Mouse (Mus musculus): ENCODE measurements around the gene St6galnac4.

The St6galnac4 gene

DNA sequence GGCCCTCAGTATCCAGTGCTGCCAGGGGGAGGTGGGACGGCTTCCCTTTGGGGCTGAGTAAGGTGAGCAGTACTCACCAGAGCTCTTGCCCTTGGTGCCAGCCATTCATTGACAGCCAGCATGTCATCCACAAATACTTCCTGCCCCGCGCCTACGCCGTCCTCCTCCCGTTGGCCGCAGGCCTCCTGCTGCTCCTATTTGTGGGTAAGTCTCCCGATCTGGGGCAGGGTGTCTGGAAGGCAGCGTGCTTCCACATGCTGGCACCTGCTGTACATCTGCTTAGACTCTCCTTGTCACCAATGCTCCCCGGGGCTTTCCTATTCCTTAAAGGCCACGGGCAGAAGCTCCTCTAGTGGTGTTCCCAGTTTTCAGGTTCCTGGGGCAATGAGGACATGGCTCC is 14.7 kb upstream of the St6galnac4 start:
- peak; percentile 61 for DNase-seq

DNA sequence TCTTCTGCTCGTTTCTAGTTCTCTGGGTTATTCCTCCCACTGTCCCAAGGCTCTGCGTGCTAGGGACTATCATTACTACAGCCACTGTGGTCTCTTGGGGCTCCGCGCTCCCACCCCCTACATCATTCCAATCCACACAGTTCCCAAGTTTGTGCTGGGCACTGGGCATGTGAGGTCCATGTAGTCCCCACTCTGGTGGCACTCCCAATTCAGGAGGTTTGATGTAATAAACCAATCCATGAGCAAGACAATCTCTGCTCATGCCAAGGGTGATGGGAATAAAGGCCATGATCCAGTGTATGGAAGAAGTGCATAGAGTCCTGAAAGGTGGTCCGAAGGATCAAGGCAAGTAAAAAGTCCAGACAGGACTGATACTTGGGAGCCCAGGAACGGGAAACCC is 12.4 kb upstream of the St6galnac4 start, which contains the start of gene Pip5kl1:
Gene Pip5kl1, plus strand, starts transcription at position 301 of the 400 bp plus-strand sequence.
- peak; percentile 49 for DNase-seq

GRCm38 (mm10) chr2:32574901-32575585 is 11.9 kb upstream of the St6galnac4 start:
- DNase-seq, result peak; percentile 75

GRCm38 (mm10) chr2:32575586-32576160 is 11.2 kb upstream of the St6galnac4 start, which contains the start of gene 9430097D07Rik:
Gene 9430097D07Rik, minus strand, starts transcription at chr2:32575684.
- DNase-seq, result peak; percentile 79

GRCm38 (mm10) chr2:32576532-32576931 is 10.4 kb upstream of the St6galnac4 start:
- peak; percentile 50 for DNase-seq

DNA sequence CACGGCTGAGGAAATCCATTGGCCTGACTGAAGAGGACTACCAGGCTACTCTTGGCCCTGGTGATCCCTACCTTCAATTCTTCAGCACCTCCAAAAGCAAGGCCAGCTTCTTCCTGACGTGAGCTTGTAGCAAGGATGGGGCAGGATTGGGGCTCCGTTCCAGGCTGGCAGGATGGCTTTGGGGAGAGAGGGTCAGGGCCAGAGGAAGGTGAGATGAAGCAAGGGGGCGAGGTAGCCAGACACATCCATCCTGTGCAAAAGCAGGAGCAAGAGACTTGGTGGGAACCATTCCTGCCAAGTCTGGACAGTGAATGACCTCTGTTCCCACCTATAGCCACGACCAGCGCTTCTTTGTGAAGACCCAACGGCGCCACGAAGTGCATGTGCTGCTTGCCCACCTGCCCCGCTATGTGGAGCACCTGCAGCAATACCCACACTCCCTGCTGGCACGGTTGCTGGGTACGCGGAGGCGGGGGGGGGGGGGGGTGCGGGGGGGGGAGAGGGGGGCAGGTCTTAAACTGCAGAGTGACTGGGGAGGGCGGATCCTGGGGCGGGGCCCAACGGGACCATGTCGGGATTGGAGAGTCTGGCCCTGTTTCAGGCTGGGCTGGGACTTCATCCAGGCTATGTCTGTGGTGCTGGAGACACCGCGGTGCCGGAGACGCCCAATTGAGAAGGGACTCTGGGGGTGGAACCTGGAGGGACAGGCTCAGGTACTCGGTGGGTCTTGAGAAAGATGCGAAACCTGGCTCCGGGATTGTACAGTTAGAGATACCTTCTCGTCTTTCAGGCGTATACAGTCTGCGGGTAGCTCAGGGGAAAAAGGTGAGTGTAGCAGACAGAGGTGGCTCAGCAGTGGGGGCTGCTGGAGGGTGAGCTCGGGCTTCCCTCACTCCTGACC is 8.5 kb upstream of the St6galnac4 start:
- DNase-seq, result peak; percentile 70

GRCm38 (mm10) chr2:32581450-32582095 is 5.3 kb upstream of the St6galnac4 start:
- peak; percentile 81 for DNase-seq

DNA sequence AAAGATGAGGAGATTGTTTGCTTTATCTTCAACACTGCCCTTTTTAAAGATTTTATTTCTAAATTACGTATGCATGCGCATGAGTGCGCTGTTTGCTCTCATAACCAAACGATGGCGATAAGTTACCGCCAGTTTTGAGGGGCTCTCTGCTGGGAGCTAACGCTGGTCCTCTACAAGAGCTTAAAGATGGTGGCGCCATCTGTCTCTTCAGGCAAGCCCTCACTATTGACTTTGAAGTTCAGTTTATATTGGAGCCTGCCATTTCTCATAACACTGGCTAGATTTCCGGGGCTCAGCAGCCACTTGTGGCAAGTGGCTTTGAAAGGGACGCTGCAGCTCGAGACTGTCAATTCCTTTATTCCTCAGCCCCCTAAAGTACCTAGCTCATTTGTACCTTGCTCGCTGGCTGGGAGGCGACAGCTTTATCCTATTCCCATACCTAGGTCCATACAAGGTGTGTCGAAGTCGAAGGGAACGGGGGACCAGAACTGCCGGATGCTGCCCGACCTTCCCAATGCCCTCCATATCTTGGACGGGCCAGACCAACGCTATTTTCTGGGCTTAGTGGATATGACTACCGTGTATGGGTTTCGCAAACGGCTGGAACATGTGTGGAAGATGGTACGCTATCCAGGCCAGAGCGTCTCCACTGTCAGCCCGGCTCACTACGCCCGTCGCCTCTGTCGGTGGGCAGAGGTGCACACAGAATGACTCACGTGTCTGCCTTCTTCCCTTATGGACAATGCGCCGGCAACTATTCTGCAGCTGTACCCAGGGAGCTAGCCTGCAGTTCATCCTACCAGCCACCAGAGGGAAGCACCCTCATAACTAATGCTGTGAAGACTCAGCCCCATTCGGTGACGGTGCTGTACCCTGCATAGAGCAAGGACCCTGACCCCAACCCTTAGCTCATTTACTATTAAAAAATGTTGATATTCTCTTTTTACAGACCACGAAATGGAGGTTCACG is 3.8 kb upstream of the St6galnac4 start:
- peak; percentile 83 for DNase-seq

GRCm38 (mm10) chr2:32585149-32585714 is 1.7 kb upstream of the St6galnac4 start:
- DNase-seq, result peak; percentile 65

DNA sequence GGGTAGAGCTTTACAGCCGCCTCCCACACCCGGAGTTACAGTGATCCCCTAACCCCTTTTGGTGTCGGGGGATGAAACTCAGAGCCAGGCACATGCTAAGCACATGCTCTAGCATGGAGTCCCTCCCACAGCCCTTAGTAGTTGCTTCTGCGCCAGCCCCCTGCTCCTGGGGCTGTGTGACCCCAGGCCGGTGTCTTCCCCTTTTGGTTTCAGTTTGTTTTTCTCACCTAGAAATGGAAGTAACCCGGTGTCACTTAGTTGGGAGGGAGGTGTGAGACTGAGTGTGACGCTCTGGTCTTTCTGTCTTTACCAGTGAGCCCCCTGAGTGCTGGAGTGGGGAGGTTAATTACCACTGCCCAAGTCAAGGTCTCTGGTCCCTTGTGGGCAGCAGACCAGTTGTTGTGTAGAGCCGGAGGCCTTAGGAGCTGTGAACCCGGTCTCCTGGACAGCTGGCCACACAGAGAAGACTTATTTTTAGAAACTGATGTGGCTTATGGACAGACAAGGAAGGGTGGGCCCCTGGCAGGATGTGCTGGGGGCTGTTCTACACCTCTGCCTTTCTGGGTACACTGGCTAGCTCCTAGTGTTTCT is 931 bp downstream of the St6galnac4 start:
- peak; percentile 64 for DNase-seq

- DNase-seq, result peak; percentile 94
Measured at GRCm38 (mm10) chr2:32589213-32589795, 2.4 kb downstream of the St6galnac4 start.

DNA sequence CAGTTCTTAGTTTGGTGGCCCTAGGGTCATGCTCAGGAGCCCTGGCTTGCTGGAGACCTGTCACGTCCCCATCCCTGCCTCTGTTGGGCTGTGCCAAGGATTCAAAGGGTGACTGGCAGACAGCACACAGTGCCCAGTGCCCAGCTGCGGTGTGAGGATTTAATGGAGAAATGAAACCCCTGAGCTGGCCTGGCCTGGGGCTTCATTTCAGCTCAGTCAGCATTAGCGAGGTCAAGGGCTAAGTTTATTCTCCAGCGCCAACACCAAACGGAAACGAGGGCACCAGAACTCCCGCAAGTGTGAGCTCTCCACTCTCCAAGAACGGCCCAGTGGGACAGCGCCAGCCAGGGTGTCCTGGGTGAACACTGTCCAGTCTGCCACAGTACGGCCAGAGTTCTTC is 3.3 kb downstream of the St6galnac4 start:
- peak; percentile 58 for DNase-seq

- peak; percentile 72 for DNase-seq
Measured at GRCm38 (mm10) chr2:32591249-32591648, 4.4 kb downstream of the St6galnac4 start.

GRCm38 (mm10) chr2:32596725-32597124 is 9.8 kb downstream of the St6galnac4 start:
- DNase-seq, result peak; percentile 95

- DNase-seq, result no peak
Measured at GRCm38 (mm10) chr2:32597248-32597647, 10.4 kb downstream of the St6galnac4 start.

DNA sequence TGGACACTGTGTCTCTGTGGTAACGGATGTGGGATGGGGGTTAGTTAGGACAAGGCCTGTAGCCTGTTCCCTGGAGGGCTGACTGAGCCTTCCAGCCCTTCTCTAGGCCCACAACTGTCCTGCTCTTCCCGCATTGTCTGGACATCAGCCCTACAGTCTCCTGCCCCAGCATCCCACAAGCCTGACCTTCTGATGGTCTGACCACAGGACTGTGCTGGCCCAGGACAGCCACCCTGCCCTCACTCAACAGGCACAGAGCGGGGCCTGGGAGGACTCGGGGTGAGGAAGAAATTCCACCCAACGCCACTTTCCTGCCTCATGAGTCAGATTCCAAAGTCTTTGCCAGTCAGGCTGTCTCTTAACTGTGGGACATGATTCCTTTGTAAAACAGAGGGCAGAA is 10.8 kb downstream of the St6galnac4 start:
- DNase-seq, result no peak

DNA sequence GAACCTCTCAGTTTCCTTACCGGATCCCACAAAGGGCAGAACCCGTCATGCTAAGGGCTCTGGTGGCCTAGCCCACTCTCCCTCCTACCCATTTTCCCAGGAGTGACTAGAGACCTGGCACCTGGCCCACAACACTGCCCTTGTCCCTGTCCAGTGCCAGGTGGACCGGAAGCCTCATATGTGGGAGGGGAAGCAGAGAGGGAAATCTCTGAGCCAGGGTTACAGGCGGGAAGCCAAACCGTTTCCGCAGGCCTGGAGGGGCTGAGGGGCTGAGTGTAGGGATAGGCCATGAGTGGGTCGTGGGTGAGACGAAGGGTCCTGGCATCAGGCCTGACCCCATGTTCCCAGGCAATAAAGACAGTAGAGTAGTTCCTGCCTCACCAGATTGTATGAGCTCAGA is 11.6 kb downstream of the St6galnac4 start:
- peak; percentile 80 for DNase-seq

DNA sequence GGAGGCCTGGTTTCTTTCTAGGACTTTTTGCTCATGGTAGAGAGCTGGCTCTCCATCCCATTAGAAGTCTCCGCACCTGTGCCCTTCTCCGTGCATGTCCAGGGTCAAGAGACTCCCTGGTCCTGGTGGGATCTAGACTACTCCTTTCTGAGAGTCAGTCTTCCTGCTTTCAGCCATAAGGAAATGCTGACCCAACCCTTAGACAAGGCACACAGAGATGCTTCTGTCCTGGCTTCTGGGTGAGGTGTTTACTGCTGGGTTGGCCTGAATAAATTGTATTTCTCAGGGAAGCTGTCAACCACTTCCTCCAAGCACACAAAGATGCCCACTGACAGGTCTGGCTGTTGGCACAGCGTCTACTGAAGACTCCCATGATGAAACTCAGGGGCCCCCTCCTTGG is 12.5 kb downstream of the St6galnac4 start, which contains the start of gene St6galnac6:
Gene St6galnac6, plus strand, starts transcription at position 301 of the 400 bp plus-strand sequence.
- no peak for DNase-seq

- peak; percentile 77 for DNase-seq
Measured at GRCm38 (mm10) chr2:32601417-32602065, 14.6 kb downstream of the St6galnac4 start.

DNA sequence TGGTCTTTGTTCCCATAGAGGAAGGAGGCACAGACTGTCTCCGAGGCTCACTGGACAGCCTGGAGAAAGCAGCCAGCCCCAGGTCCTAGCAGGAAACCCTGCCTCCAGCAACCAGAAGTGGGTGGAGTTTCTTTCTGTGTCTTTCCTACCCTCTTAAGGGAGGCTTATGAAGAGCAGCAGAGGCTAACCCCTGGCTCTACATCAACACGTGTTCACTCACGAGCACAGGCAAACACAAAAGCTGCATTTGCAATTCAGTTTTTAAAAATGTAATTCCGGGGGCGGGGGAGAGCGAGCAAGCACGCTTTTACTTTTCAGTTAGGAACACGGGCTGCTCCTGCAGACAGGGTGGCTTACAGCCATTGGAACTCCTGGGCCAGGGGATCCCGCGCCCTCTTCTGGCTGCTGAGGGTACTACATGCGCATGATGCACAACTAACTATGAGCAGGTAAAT is 15.7 kb downstream of the St6galnac4 start:
- DNase-seq, result peak; percentile 88
